Mouse (Mus musculus): ENCODE results near the gene Gm11146. TPM values are rescaled to one million over a fixed set of nuclear protein-coding genes. Genes with fewer than 3 reads are reported as not detected.

The Gm11146 gene
- not detected for total RNA-seq (2021)
- long read RNA-seq, experiment 1, partial matches to known transcripts: 0 of 1 reads
- long read RNA-seq, experiment 1, other reads (novel, unspliced or antisense): 1 of 1 reads
- long read RNA-seq, experiment 2: 0 reads

DNA sequence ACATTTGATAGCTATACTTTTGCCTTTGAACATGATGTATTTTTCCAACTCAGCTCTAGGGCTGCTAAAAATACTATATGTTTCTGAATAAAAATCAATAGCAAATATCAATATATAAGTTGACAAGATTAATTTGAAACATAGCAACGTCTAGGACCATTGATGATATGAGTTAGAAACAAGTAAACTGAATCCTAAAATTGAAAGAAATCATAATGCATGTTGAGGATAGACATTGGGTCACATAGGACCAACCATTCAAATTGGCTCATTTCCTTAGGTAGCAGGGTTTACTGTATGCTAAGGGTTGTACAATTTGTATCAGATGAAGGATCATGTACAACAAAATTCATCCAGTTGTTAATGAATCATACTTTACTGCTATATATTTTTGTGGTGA is at the start of gene Gm11146:
Gene Gm11146, minus strand, starts transcription at position 101 of the 400 bp plus-strand sequence.
- DNase-seq (ENCODE audit: low spot score in 2 of 2): no peak

DNA sequence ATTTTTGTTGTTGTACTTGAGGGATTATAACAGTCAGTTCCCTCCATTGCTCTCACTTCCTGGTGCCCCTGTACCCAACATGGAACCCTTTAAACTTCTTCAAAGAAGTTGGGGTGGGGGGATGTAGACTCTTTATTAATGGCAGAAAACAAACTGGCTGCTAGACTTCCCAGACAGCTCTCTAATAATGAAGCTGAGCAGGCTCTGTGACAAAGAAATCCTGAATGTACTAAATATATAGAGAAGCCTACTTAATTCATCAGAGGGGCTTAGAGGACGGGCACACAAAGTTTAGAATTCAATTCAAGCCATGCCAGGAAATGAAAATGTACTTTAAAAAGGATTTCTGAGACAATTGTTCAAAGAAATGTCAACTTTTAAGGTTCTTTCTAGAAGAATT is 48.7 kb upstream of the Gm11146 start:
- no peak for DNase-seq (ENCODE audit: low spot score in 2 of 2)

DNA sequence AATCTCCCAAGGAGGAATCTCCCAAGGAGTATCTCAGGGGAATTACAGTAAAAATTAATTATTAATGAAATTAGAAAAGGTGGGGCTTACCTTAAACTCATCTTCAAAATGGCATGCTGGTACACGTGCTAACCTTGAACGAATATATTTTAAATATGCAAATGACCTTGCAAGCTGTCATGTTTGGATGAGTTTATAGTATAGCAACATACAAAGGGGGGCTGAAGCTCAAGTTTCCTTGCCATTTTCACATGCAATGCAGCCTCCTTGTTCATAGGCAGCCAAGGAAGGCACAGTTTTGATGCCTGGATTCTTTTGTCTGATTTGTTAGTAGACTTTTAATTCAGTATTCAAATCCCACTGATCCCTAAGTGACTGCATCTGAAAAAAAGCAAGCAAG is 47.1 kb upstream of the Gm11146 start:
- no peak for DNase-seq (ENCODE audit: low spot score in 2 of 2)

DNA sequence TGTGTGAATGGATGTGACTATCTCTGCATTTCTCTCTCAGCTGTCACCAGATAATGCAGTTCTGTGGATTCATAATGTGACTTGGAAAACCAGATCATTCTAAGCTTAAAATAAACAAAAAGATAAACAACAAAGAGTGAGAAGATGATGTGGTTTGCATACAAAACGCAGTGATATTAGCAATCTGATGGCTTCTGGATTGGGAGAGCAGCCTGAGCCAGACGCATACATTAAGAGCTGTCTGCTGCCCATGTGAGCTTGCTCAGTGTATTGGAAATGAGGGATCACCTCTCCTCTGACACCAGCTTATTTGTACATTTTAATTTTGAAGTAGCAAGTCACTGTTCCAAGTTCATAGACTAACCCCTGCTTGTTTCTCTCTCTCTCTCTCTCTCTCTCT is 46.3 kb upstream of the Gm11146 start:
- DNase-seq (ENCODE audit: low spot score in 2 of 2): no peak

DNA sequence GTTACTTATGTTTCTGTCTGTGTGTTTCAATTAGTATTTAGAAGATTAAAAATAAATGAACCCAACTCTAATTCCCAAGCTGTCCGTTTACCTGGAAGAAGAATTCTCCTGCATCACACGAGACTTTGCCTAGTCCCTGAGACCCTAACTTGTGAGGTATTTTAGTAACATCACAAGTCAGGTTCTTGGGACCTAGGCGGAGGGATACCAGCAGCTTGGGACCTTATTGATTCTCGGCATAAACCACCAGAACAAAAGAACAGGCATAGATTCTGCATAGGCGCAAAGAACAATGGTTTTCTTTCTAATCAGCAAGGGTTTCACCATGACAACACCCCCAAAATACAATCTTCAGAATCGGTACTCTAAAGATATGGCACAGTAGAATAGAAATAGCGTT is 44.3 kb upstream of the Gm11146 start:
- DNase-seq (ENCODE audit: low spot score in 2 of 2): no peak

DNA sequence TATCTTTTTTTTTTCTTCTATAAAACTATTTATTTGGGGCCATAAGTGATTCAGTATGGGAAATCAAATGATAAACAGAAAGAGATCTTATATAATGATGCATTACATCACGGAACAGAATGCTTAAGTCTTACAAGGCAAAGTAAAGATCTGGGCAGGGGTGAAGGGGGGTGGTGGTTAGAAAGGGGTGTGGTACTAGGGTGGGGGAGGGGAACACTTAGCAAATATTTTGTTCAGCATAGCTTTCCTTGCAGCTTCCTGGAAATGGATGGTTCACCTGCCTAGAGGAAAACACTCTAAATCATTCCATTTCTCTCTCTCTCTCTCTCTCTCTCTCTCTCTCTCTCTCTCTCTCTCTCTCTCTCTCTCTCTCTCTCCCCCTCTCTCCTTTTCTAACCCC is 43.1 kb upstream of the Gm11146 start:
- DNase-seq (ENCODE audit: low spot score in 2 of 2): no peak

DNA sequence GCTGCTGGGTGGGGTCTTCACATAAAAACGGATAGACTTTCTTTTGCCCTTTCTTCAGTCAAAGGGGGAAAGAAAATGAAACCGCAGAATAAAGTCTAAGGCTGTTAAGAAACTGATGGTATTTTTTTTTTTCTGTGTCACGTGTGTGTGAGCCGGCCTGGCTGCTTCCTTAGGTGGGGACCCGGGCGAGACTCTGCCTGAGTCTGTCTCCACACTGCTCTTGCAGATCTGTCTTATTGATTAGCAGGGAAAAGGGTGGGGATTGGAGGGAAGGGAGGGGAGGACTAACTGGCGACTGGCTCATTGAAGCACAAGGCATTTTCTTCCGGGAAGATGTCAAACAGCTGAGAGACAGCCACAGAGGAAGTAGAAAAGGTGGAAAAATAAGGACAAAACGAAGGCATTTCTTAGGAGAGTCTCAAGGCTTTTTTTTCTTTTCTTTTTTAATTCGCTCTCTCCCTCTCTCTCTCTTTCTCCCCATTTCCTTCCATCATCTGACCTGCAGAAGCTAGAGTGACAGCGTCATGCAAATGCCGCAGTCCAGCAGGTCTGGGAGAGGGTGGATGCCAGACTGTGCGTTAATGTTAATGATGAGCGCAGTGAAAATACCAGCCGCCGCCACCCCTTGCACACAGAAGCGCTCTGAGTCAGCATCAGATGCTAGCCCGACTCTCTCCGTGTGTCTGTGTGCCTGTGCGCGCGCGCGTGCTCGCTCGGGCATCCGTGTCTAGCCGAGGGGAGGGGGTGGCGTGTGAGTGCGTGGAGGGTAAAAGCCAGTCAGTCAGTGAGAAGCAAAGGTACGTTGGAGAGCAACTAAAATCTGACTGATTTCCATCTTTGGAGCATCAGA is 42.2 kb upstream of the Gm11146 start:
- DNase-seq (ENCODE audit: low spot score in 2 of 2): peak; percentile 17 to 40

DNA sequence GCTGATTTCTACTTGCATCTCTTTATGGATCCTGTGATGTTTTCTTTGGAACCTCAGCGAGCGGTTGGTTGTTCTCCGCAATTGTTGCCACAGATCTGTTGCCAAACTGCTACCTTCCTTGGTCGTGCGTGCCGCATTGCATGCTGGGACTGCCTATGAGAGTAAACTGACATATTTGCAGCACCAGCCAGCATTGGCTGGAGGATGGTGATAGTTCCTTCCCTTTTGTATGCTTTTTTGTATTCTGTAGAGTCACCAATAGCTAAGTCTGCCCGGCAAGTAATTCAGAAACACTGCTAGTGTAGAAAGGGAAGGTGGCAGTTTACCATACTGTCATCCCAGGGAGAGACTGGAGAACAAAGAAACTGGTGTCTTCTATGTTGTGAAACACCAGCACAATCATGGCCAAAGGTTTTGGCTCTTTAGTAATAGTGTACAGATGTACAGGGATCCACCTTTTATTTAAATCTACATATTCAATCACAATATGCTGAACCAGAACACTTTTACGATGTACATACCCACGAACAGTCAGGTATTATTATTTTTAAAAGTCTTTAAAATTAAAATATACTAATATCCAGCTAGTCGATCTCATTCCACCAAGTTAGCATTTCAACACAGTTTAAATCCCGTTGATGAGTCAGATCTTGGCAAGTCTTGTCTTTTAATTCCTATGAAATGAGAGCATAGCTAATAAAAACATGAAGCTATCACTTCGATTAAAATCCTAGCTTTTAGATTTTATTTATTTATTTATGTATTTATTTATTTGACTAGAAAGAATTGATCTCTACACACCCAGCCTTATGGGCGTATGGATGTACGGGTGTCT is 41.4 kb upstream of the Gm11146 start:
- no peak for DNase-seq (ENCODE audit: low spot score in 2 of 2)

DNA sequence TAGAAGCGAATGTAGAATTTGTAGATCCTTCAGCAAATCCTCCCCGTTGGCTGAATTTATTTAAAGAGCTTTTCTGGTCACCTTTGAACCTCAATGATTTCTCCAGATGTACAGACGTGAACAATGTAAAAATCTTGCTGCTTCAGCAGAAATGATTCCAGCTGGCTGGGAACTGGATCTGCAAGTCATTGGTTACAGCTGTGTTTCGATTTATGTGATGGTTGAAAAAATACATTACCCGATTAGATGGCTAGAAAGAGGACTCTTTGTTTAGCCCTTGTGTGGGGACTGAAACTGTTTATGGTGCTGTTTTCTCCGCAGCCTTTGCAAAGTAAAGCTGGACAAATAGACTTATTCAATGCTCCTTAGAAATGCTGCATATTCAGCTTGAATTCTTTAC is 34.6 kb upstream of the Gm11146 start:
- DNase-seq (ENCODE audit: low spot score in 2 of 2): no peak

DNA sequence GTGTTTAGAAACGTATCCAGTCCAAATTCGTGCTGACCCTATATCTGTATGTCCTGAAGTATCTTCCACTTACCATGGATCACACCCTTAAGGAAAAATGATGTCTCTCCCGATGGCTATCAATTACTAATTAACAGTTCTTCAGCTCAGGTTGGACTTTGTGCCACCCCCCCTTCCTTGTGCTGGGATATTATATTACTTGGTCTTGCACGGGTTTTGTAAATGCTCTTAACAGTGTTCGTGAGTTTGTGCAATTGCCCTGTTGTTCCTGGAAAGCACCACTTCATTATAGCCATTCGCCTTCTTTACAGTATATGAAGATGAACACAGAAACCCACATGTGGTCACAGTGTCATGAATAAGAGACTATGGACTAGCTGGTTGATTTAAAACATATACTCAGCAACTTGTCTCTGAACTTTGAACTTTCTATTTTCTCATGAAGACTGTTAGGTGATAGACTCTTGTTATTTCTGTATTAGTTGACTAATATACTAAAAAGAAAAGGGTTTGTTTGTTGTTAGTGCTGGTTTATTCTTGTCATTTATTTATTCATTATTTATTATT is 30.5 kb upstream of the Gm11146 start:
- no peak for DNase-seq (ENCODE audit: low spot score in 2 of 2)

DNA sequence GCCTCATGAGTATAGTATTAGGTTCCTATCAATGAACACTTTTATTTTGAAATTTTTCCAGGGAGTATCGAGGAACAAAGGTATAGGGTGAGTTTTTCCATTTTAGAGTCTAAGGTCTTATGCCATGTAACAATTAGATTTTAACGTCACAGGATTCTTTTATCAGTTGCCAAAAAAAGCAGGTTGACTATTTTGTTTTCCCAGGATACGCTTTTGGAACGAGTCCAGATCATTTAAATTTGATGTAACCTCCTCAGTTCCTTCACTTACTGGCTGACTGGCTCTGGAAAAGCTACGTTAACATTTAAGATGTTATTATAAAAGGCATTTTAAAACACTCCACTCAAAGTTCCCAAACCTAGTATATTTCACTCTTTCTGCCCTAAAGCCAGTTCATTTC is 20.8 kb upstream of the Gm11146 start:
- DNase-seq (ENCODE audit: low spot score in 2 of 2): no peak

DNA sequence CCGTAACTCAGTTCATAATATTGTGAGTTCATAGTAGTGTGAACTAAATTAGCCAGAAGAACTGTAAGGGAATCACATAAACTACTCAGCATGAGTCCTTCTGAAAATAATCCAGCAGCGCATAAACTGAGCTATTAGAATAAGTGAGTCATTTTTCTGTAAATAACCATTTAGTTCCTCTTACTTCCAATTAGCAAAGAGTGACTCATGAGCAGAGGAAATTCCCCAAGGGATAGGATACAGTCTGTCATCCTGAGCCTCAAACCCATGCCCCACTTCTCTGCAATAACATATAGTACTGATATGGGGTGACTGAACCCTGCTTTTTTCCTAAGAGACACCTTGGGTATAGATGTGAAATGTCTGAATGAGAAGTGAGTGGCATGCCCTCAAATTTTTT is 687 bp upstream of the Gm11146 start:
- DNase-seq (ENCODE audit: low spot score in 2 of 2): no peak

DNA sequence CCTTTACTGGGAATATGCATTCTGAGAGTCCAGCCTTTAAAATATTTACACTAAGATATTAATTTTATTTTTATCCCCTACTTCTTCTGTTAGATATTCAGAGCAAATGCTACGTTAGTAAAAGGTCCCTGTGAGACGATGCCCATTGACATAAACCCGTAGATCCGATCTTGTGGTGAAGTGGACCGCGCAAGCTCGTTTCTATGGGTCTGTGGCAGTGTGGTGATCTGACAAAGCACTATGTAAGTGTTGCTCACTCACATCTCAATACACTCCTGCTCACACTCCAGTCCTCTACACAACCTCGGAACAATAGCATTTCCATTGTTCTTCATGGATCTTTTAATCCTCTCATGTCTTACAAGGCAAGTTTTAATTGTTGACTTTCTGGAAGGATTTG is 3.1 kb downstream of the Gm11146 start:
- no peak for DNase-seq (ENCODE audit: low spot score in 2 of 2)

DNA sequence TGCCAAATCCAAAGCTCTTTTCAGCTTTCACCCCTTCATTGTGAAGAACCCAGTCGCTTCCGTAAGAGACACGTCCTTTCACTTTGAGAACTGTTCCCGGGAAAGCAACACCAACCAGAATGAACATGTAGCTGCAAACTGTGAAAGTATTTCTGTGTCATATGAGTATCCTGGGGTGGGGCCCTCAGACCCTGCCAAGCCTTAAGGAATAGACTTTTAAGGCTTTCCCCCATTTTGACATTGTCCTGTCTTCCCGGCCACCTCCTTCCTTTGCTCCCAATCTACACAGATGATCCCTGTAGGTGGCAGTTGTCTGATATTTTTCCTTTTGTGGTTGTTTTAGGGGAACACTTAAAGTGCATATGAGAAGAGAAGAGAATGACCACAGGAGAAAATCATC is 5.3 kb downstream of the Gm11146 start:
- DNase-seq (ENCODE audit: low spot score in 2 of 2): no peak

DNA sequence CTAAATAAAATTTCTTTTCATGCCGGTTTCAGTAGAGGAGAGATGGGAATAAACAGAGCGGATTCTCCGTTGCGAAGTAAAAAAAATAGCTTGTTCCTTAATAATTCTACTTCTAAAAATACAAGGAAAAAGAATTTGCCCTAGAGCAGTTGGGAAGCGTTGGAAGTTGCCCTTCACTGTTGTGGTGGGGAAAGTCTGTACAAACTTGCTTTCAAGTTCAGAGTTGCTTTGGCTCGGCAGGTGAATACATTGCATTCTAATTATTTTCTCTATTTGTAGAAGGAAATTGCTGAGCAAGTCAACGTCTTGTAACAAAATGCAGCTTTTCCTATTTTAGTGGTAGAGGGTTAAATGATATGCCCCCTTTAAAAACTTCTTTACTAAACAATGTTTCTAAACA is 6.2 kb downstream of the Gm11146 start:
- DNase-seq (ENCODE audit: low spot score in 2 of 2): no peak

DNA sequence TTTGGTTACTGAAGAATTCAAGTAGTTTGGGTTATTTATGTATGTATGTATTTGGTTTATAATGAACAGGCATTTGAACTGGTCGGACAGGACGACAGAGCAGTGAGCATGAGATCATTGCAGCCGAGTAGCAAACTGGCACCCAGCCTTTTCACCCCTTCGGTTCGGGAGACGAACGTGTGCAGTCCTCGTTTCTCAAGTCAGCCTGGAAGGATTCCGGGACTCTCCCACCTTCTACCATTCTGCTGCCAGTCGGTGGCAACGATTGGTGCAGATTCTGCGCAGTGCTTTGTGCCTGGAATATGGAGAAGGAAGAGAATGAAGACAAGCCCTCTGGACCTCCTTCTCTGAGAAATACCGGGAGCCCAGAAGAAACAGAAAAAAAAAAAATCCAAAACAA is 7.3 kb downstream of the Gm11146 start:
- no peak for DNase-seq (ENCODE audit: low spot score in 2 of 2)

DNA sequence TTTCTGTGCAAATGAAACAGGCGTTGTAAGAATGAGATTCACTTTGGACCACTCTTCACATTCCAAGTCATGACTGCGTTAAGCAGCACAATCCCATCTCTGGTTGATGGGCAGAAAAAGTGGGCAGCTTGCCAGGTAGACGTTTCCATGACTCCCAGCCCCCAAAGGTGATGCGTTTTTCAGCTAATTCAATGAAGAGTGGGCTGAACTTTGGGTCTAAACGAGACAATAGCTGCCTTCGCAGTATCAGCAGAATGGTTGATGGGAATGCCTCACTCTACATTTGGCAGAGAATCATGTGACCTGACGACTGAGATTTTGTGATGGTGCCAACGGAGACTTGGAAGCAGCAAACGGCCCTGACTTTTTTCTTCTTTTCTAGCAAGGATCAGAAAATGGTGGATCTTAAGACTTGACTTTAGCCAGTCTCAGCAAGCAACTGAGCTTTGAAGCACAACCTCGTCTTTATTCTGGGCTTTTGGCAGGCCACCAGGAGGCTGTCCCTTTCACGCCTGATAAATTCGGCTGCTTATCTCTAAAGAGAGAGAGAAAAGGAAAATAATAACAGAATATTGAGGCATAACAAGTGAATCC is 8.0 kb downstream of the Gm11146 start:
- DNase-seq (ENCODE audit: low spot score in 2 of 2): peak; percentile 9 to 17

DNA sequence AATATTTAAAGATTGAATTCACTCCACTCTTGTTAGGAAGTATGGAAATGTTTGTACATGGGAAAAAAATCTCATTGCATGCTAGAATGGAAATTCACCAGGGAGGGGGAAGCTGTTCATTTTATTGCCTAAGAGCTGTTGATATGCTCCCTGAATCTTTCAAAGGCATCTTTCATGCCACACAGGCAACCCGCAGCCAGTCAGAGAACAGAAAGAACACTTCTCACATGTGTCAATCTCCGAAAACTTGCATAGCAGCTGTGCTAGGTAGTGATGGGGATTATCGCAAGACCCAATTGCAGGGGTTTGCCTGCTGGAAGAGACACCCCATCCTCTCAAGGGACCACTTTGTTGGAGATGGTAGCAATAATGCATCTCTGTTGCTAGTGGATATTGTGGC is 8.9 kb downstream of the Gm11146 start:
- DNase-seq (ENCODE audit: low spot score in 2 of 2): no peak

DNA sequence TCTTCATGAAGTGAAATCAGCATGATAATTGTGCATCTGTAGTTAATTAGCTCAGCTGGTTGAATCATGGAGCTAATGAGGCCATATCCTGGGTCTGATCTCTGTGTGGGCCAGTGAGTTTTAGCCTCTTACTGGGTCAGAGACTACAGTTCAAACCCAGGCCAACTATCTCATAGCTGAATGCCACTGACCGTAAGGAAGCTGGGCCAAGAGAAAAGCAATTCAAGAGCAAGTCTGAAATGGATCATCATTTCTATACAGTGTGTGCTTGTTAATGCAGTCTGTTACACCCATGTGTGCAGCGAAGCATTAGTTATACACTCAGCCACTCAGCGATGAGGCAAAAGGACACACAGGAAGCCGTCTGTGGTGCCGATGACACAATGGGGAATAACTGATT is 28.9 kb downstream of the Gm11146 start:
- no peak for DNase-seq (ENCODE audit: low spot score in 2 of 2)

DNA sequence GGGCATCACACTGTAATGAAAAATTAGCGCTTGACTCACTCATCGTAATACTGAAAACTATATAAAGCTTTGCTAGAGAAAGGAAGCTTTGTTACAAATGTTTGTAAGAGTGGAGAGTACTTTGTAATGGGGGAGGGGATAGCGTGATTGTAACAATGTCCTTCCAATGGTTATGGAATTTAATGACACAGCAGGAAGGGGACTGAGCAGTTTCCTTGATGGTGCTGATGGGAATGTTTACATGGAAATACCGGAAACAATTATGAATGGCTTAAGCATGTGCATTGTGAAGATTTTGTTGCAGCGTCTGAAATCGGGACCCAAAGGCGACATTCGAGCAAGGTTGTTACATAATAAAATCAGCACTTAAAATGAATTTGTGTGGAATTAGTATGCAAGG is 32.4 kb downstream of the Gm11146 start:
- DNase-seq (ENCODE audit: low spot score in 2 of 2): no peak

DNA sequence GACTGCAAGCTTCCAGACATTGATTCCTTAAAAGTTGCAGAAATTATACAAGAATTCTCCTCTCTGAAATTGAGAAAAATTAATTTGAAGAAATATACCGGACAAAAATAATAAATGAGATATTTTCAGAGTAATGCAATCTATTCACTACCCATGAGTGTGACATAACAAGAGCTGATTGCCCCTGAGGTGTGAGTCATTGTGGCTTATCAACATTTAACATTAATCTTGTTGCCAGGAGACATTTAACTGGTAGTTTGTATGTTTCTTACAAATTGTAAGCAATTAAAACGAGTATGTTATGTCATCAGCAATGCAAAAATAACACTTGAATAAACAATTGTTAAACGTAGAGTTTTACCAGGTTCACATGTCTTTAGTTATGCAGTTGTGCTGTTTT is 33.5 kb downstream of the Gm11146 start:
- no peak for DNase-seq (ENCODE audit: low spot score in 2 of 2)

DNA sequence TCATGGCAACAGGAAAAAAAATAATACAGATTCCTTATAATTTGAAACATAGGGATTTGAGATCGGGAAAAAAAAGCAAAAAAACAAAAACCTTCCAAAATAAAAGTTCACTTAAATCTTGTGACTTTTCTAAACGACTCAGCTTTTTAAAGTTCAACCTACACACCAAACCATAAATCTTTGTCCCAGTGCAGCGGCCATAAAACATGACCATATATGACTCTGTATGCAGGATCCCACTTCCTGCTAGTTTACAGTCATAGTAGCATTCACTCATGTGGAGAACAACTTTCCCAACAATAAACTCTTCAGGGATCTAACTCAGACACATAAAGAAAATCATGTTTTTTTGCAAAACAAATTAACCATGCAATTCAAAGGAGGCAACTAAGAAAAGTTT is 39.0 kb downstream of the Gm11146 start:
- no peak for DNase-seq (ENCODE audit: low spot score in 2 of 2)
